ENCODE assay signal across 8 mouse cellular contexts in genomic region chr15:100303428-100304018, GRCm38 (mm10). TPM values are rescaled to one million over a fixed set of nuclear protein-coding genes. Genes with fewer than 3 reads are reported as not detected.
DNase-seq lines count a peak whose midpoint lies in the region; ATAC-seq and TF ChIP-seq lines count a peak whose summit lies in the region.

No protein-coding gene starts in this region.

- H3K27ac ChIP-seq in kidney, embryonic 16.5 days (ENCODE audit: low read length) = peak overlapping the region; percentile 92
- H3K27ac ChIP-seq in brown adipose tissue, adult 24 weeks (replicated peaks; ENCODE audit: low read depth, low read length) = peak overlapping the region; percentile 66
- H3K27ac ChIP-seq in heart, postnatal 0 days (ENCODE audit: low read depth) = peak overlapping the region; percentile 92
- H3K27ac ChIP-seq in midbrain, embryonic 11.5 days (ENCODE audit: low read depth, low read length) = peak overlapping the region; percentile 86; the same call in 1 of the 2 replicates

- H3K9me3 ChIP-seq in kidney, embryonic 16.5 days (ENCODE audit: low read length) = no peaks in the 10 kb centered on the region
- H3K9me3 ChIP-seq in heart, postnatal 0 days (replicated peaks; ENCODE audit: control insufficient read depth, low read length) = no peaks in the 10 kb centered on the region
- H3K9me3 ChIP-seq in midbrain, embryonic 11.5 days (ENCODE audit: control insufficient read depth, low read length) = no peaks in the 10 kb centered on the region

- H3K36me3 ChIP-seq in kidney, embryonic 16.5 days (ENCODE audit: insufficient read depth, low read length) = no peaks in the 10 kb centered on the region
- no peaks in the 10 kb centered on the region for H3K36me3 ChIP-seq in heart, postnatal 0 days (replicated peaks; ENCODE audit: control insufficient read depth, insufficient read depth, low read length)
- no peaks in the 10 kb centered on the region for H3K36me3 ChIP-seq in midbrain, embryonic 11.5 days (ENCODE audit: control insufficient read depth, insufficient read depth, low read length)

- TF ChIP-seq CTCF in heart, postnatal 0 days (IDR thresholded peaks at IDR 0.05; ENCODE audit: low read depth) = no peak

- H3K4me2 ChIP-seq in kidney, embryonic 16.5 days (replicated peaks; ENCODE audit: low read depth, low read length) = peak overlapping the region; percentile 77
- H3K4me2 ChIP-seq in heart, postnatal 0 days (ENCODE audit: low read depth, low read length) = peak overlapping the region; percentile 85
- H3K4me2 ChIP-seq in midbrain, embryonic 11.5 days = peak overlapping the region; percentile 48

- H3K27me3 ChIP-seq in kidney, embryonic 16.5 days (ENCODE audit: insufficient read depth, low read length) = no peaks in the 10 kb centered on the region
- no peaks in the 10 kb centered on the region for H3K27me3 ChIP-seq in heart, postnatal 0 days (ENCODE audit: control insufficient read depth, insufficient read depth, low read length)
- H3K27me3 ChIP-seq in midbrain, embryonic 11.5 days (ENCODE audit: control insufficient read depth, insufficient read depth, low read length) = no peaks in the 10 kb centered on the region

- peaks cover 8% of the 10 kb centered on the region; the same call in 1 of the 2 replicates for H3K4me1 ChIP-seq in kidney, embryonic 16.5 days (ENCODE audit: insufficient read depth, low read length)
- peaks cover 4% of the 10 kb centered on the region; the same call in 1 of the 2 replicates for H3K4me1 ChIP-seq in brown adipose tissue, adult 24 weeks (ENCODE audit: control insufficient read depth, insufficient read depth, insufficient read length, low read length)
- H3K4me1 ChIP-seq in heart, postnatal 0 days (ENCODE audit: control insufficient read depth, insufficient read depth) = peaks cover 3% of the 10 kb centered on the region; the same call in 1 of the 2 replicates
- H3K4me1 ChIP-seq in midbrain, embryonic 11.5 days (ENCODE audit: control insufficient read depth, insufficient read depth, low read length) = peaks cover 10% of the 10 kb centered on the region

- 40% methylated on average over 8 of the region's 8 CpGs for WGBS in kidney, embryonic 16.5 days
- WGBS in heart, postnatal 0 days = 60% methylated on average over 8 of the region's 8 CpGs
- WGBS in midbrain, embryonic 11.5 days = 54% methylated on average over 8 of the region's 8 CpGs

- TF ChIP-seq EP300 in heart, postnatal 0 days (IDR thresholded peaks at IDR 0.05; ENCODE audit: low read depth) = no peak

- intact Hi-C loops in gastrocnemius, postnatal 36 days (cut with DNase I) = no loop called here

- H3K9ac ChIP-seq in kidney, embryonic 16.5 days (replicated peaks; ENCODE audit: low read length) = no peak overlapping the region
- H3K9ac ChIP-seq in heart, postnatal 0 days (replicated peaks; ENCODE audit: low read depth, low read length) = peak overlapping the region; percentile 72
- peak overlapping the region; percentile 76; the same call in 1 of the 2 replicates for H3K9ac ChIP-seq in midbrain, embryonic 11.5 days (ENCODE audit: low read length)

- DNase-seq in kidney, postnatal 36 days = no peak
- no peak for DNase-seq in heart, postnatal 0 days (ENCODE audit: low spot score)
- DNase-seq in midbrain, embryonic 11.5 days (ENCODE audit: low spot score, missing footprints) = no peak
- DNase-seq in urinary bladder, postnatal 25 days (ENCODE audit: low spot score) = no peak
- DNase-seq in gastrocnemius, postnatal 36 days = no peak
- no peak for DNase-seq in thymus, postnatal 0 days (ENCODE audit: low spot score)

- ATAC-seq in kidney, embryonic 16.5 days (ENCODE audit: low FRiP score, low TSS enrichment) = no peak
- no peak for ATAC-seq in heart, postnatal 0 days (ENCODE audit: insufficient read depth, low read depth)
- no peak for ATAC-seq in midbrain, embryonic 11.5 days (ENCODE audit: low FRiP score)

- H3K4me3 ChIP-seq in kidney, embryonic 16.5 days (ENCODE audit: low read length) = peak overlapping the region; percentile 59
- peak overlapping the region; percentile 65 for H3K4me3 ChIP-seq in brown adipose tissue, adult 24 weeks (ENCODE audit: insufficient read depth, low read depth, low read length)
- peak overlapping the region; percentile 62; the same call in 1 of the 2 replicates for H3K4me3 ChIP-seq in heart, postnatal 0 days (ENCODE audit: low read depth, low read length)
- no peak overlapping the region; the same call in 1 of the 2 replicates for H3K4me3 ChIP-seq in midbrain, embryonic 11.5 days (ENCODE audit: low read depth, low read length)

RNA-seq across cellular contexts. Expression of gene Mettl7a1, which starts 0.4 kb away (rescaled TPM):
- 15.5 and 19.0 TPM in 2 replicates for polyA plus RNA-seq in kidney, embryonic 16.5 days (2015; fragmentation: Nextera tagmentation; extraction: Ambion mirVana)
- 231 and 236 TPM in 2 replicates for polyA plus RNA-seq in brown adipose tissue, adult 24 weeks (2012; ENCODE audit: insufficient read depth, insufficient read length, missing spikeins)
- total RNA-seq in heart, postnatal 0 days (2014; rRNA removed; ENCODE audit: low replicate concordance) = 23.6 and 31.0 TPM in 2 replicates
- 7.0 and 7.1 TPM in 2 replicates for polyA plus RNA-seq in heart, postnatal 0 days (2015; fragmentation: Nextera tagmentation; extraction: Ambion mirVana)
- 4.0 and 5.1 TPM in 2 replicates for polyA plus RNA-seq in midbrain, embryonic 11.5 days (2014; fragmentation: Nextera tagmentation; extraction: Ambion mirVana)
- total RNA-seq in gastrocnemius, postnatal 36 days (2021) = 10 to 100 TPM; 27.9 to 31.9 TPM
- polyA plus RNA-seq in thymus, postnatal 0 days (2015; fragmentation: Nextera tagmentation; extraction: Ambion mirVana) = 4.4 and 6.4 TPM in 2 replicates

RNA-seq across cellular contexts. Expression of gene Tmprss12, which starts 22.9 kb away (rescaled TPM):
- not detected in 2 replicates for polyA plus RNA-seq in kidney, embryonic 16.5 days (2015; fragmentation: Nextera tagmentation; extraction: Ambion mirVana)
- polyA plus RNA-seq in brown adipose tissue, adult 24 weeks (2012; ENCODE audit: insufficient read depth, insufficient read length, missing spikeins) = not detected in 2 replicates
- not detected in 2 replicates for total RNA-seq in heart, postnatal 0 days (2014; rRNA removed; ENCODE audit: low replicate concordance)
- polyA plus RNA-seq in heart, postnatal 0 days (2015; fragmentation: Nextera tagmentation; extraction: Ambion mirVana) = not detected in 2 replicates
- polyA plus RNA-seq in midbrain, embryonic 11.5 days (2014; fragmentation: Nextera tagmentation; extraction: Ambion mirVana) = 0.10 TPM in 1 of 2 replicates, not detected in the other
- not detected for total RNA-seq in gastrocnemius, postnatal 36 days (2021)
- not detected in 2 replicates for polyA plus RNA-seq in thymus, postnatal 0 days (2015; fragmentation: Nextera tagmentation; extraction: Ambion mirVana)

RNA-seq across cellular contexts. Expression of gene Mettl7a3, which starts 31.2 kb away (rescaled TPM):
- 0.19 TPM in 1 of 2 replicates, not detected in the other for polyA plus RNA-seq in kidney, embryonic 16.5 days (2015; fragmentation: Nextera tagmentation; extraction: Ambion mirVana)
- polyA plus RNA-seq in brown adipose tissue, adult 24 weeks (2012; ENCODE audit: insufficient read depth, insufficient read length, missing spikeins) = not detected in 2 replicates
- 0.08 TPM in 1 of 2 replicates, not detected in the other for total RNA-seq in heart, postnatal 0 days (2014; rRNA removed; ENCODE audit: low replicate concordance)
- polyA plus RNA-seq in heart, postnatal 0 days (2015; fragmentation: Nextera tagmentation; extraction: Ambion mirVana) = not detected in 2 replicates
- polyA plus RNA-seq in midbrain, embryonic 11.5 days (2014; fragmentation: Nextera tagmentation; extraction: Ambion mirVana) = not detected in 2 replicates
- total RNA-seq in gastrocnemius, postnatal 36 days (2021) = under 1 TPM; 0.17 to 0.33 TPM
- 0.13 TPM in 1 of 2 replicates, not detected in the other for polyA plus RNA-seq in thymus, postnatal 0 days (2015; fragmentation: Nextera tagmentation; extraction: Ambion mirVana)

RNA-seq across cellular contexts. Expression of gene Methig1, which starts 49.4 kb away (rescaled TPM):
- 0.60 and 0.94 TPM in 2 replicates for polyA plus RNA-seq in kidney, embryonic 16.5 days (2015; fragmentation: Nextera tagmentation; extraction: Ambion mirVana)
- polyA plus RNA-seq in brown adipose tissue, adult 24 weeks (2012; ENCODE audit: insufficient read depth, insufficient read length, missing spikeins) = not detected in 2 replicates
- total RNA-seq in heart, postnatal 0 days (2014; rRNA removed; ENCODE audit: low replicate concordance) = not detected in 2 replicates
- polyA plus RNA-seq in heart, postnatal 0 days (2015; fragmentation: Nextera tagmentation; extraction: Ambion mirVana) = not detected in 2 replicates
- polyA plus RNA-seq in midbrain, embryonic 11.5 days (2014; fragmentation: Nextera tagmentation; extraction: Ambion mirVana) = not detected in 2 replicates
- total RNA-seq in gastrocnemius, postnatal 36 days (2021) = not detected
- polyA plus RNA-seq in thymus, postnatal 0 days (2015; fragmentation: Nextera tagmentation; extraction: Ambion mirVana) = 0.18 TPM in 1 of 2 replicates, not detected in the other

RNA-seq across cellular contexts. Expression of gene Mettl7a2, which starts 49.5 kb away (rescaled TPM):
- 0.41 and 0.60 TPM in 2 replicates for polyA plus RNA-seq in kidney, embryonic 16.5 days (2015; fragmentation: Nextera tagmentation; extraction: Ambion mirVana)
- polyA plus RNA-seq in brown adipose tissue, adult 24 weeks (2012; ENCODE audit: insufficient read depth, insufficient read length, missing spikeins) = not detected in 2 replicates
- not detected in 2 replicates for total RNA-seq in heart, postnatal 0 days (2014; rRNA removed; ENCODE audit: low replicate concordance)
- not detected in 2 replicates for polyA plus RNA-seq in heart, postnatal 0 days (2015; fragmentation: Nextera tagmentation; extraction: Ambion mirVana)
- polyA plus RNA-seq in midbrain, embryonic 11.5 days (2014; fragmentation: Nextera tagmentation; extraction: Ambion mirVana) = not detected in 2 replicates
- total RNA-seq in gastrocnemius, postnatal 36 days (2021) = under 1 TPM; 0.20 to 0.25 TPM
- polyA plus RNA-seq in thymus, postnatal 0 days (2015; fragmentation: Nextera tagmentation; extraction: Ambion mirVana) = not detected in 2 replicates

Comparison
In these comparisons a context has a peak if more than half of its experiments do, and no peak if none do; other contexts are left out.
1. RNA of gene Mettl7a1, which starts 0.4 kb away (polyA plus RNA-seq): 231 to 236 TPM in brown adipose tissue, adult 24 weeks; 15.5 to 19.0 TPM in kidney, embryonic 16.5 days, 7.0 to 7.1 TPM in heart, postnatal 0 days, 4.4 to 6.4 TPM in thymus, postnatal 0 days and 4.0 to 5.1 TPM in midbrain, embryonic 11.5 days; every median in the first group is over 10 times any median in the second.
2. Peak in every context shown above with its lines, with median percentiles within 50 percentile points of each other: H3K27ac ChIP-seq and H3K4me2 ChIP-seq.